Mouse (Mus musculus) limb, embryonic 14.5 days (tissue): ENCODE data around the gene Fam166a. TPM values are rescaled to one million over a fixed set of nuclear protein-coding genes. Genes with fewer than 3 reads are reported as not detected.

Source experiments
- ATAC-seq: fragments of 200-750 bp; cut with Nextera tagmentation; 2 replicates; pipeline ENCODE4 v1.8.0; 2017; ENCODE audit warnings: low read depth, moderate number of reproducible peaks, moderate TSS enrichment; ENCODE audit not compliant: low FRiP score
- DNase-seq: peaks from one replicate; pipeline ENCODE4 v3.0.0-alpha.2; 2015; ENCODE audit warnings: low spot score
- H3K27ac ChIP-seq: fragments of 300-500 bp; sonication (generic); replicated peaks from 2 replicates; pipeline ENCODE4 v1.5.1; 2014; ENCODE audit warnings: low read depth, mild to moderate bottlenecking, low read length, moderate library complexity, mixed read lengths
- H3K27me3 ChIP-seq: fragments of 300-500 bp; sonication (generic); 2 replicates; pipeline ENCODE4 v1.6.1; 2014; ENCODE audit warnings: low read length, mixed read lengths; ENCODE audit not compliant: control insufficient read depth, insufficient read depth
- H3K36me3 ChIP-seq: fragments of 300-500 bp; sonication (generic); 2 replicates; pipeline ENCODE4 v1.6.1; 2014; ENCODE audit warnings: mild to moderate bottlenecking, low read length, moderate library complexity, mixed read lengths; ENCODE audit not compliant: control insufficient read depth, insufficient read depth
- H3K4me1 ChIP-seq: fragments of 300-500 bp; sonication (generic); 2 replicates; pipeline ENCODE4 v1.6.1; 2014; ENCODE audit warnings: antibody characterized with exemption, low read length, mixed read lengths; ENCODE audit not compliant: control insufficient read depth, insufficient read depth
- H3K4me2 ChIP-seq: fragments of 300-500 bp; sonication (generic); replicated peaks from 2 replicates; pipeline ENCODE4 v1.6.1; 2014; ENCODE audit warnings: low read depth, mild to moderate bottlenecking, low read length, moderate library complexity; ENCODE audit not compliant: severe bottlenecking
- H3K4me3 ChIP-seq: fragments of 300-500 bp; sonication (generic); replicated peaks from 2 replicates; pipeline ENCODE4 v1.5.1; 2014; ENCODE audit warnings: low read length
- H3K9ac ChIP-seq: fragments of 300-500 bp; sonication (generic); 2 replicates; pipeline ENCODE4 v1.6.1; 2014; ENCODE audit warnings: mild to moderate bottlenecking, low read depth, low read length, moderate library complexity; ENCODE audit not compliant: severe bottlenecking
- H3K9me3 ChIP-seq: fragments of 300-500 bp; sonication (generic); 2 replicates; pipeline ENCODE4 v1.6.1; 2016; ENCODE audit warnings: low read length; ENCODE audit not compliant: control insufficient read depth
- POLR2A ChIP-seq: fragments of 200-500 bp; IDR thresholded peaks from 2 replicates; pipeline ENCODE4 v1.8.0; 2012; ENCODE audit warnings: inconsistent platforms, mild to moderate bottlenecking, moderate library complexity, borderline replicate concordance; ENCODE audit not compliant: insufficient read depth, insufficient read length; ENCODE audit errors: extremely low read depth
- WGBS: fragments of 180-500 bp; shearing (Covaris S2); extraction: QIAGEN DNeasy Blood & Tissue Kit; methylation state at CpG from one replicate; pipeline ENCODE4 v1.1.7; 2014; 5-methylcytosine and 5-hydroxymethylcytosine counted together
- polyA plus RNA-seq, 2 experiments: library from polyadenylated mRNA; depleted of rRNA in 1 of 2; stranded (reverse) in 1 of 2; unstranded in 1 of 2; fragments of >200 nt; fragmentation: Nextera tagmentation in 1 of 2; extraction: Ambion mirVana in 1 of 2; gene quantifications; 2 replicates each; pipeline versions ENCODE4 v1.2.1 to v1.2.3; 2012 to 2014

Gene Fam166a
- polyA plus RNA-seq, 2 experiments, result 0.17 TPM; not detected in 1

GRCm38 (mm10) chr2:25177076-25177475, 41.5 kb upstream of the Fam166a start:
- H3K4me1 ChIP-seq, result peaks cover 42% of the 10 kb centered on the region
- H3K36me3 ChIP-seq, result no peaks in the 10 kb centered on the region
- TF ChIP-seq POLR2A, result no peak
- ATAC-seq, result no peak
- 0 out of 2 replicates have a peak overlapping the region, but pooled peaks have one; percentile 8 for H3K4me2 ChIP-seq
- H3K27me3 ChIP-seq, result peaks cover 30% of the 10 kb centered on the region
- no peak for DNase-seq
- H3K9me3 ChIP-seq, result no peaks in the 10 kb centered on the region
- no peak overlapping the region for H3K27ac ChIP-seq
- no peak overlapping the region; the same call in 1 of the 2 replicates for H3K9ac ChIP-seq
- H3K4me3 ChIP-seq, result no peak overlapping the region
- WGBS, result 37% methylated on average over 4 of the region's 4 CpGs

GRCm38 (mm10) chr2:25177685-25178084, 40.9 kb upstream of the Fam166a start:
- peak; percentile 43 for DNase-seq
- peaks cover 42% of the 10 kb centered on the region for H3K4me1 ChIP-seq
- 3% methylated on average over 6 of the region's 6 CpGs for WGBS
- no peak for TF ChIP-seq POLR2A
- peak overlapping the region; percentile 17; the same call in 1 of the 2 replicates for H3K9ac ChIP-seq
- 0 out of 2 replicates have a peak overlapping the region, but pooled peaks have one; percentile 38 for H3K27ac ChIP-seq
- peak; percentile 10; the same call in 1 of the 2 replicates for ATAC-seq
- peaks cover 36% of the 10 kb centered on the region for H3K27me3 ChIP-seq
- H3K9me3 ChIP-seq, result no peaks in the 10 kb centered on the region
- no peaks in the 10 kb centered on the region for H3K36me3 ChIP-seq
- H3K4me2 ChIP-seq, result peak overlapping the region; percentile 15
- no peak overlapping the region for H3K4me3 ChIP-seq

GRCm38 (mm10) chr2:25178285-25178972, 40.1 kb upstream of the Fam166a start:
- no peaks in the 10 kb centered on the region for H3K36me3 ChIP-seq
- no peak for ATAC-seq
- H3K9ac ChIP-seq, result no peak overlapping the region
- TF ChIP-seq POLR2A, result no peak
- peak overlapping the region; percentile 15; the same call in 1 of the 2 replicates for H3K4me2 ChIP-seq
- 15% methylated on average over 10 of the region's 10 CpGs for WGBS
- peaks cover 42% of the 10 kb centered on the region for H3K27me3 ChIP-seq
- peaks cover 42% of the 10 kb centered on the region for H3K4me1 ChIP-seq
- peak overlapping the region; percentile 38; the same call in 1 of the 2 replicates for H3K27ac ChIP-seq
- DNase-seq, result no peak
- no peaks in the 10 kb centered on the region for H3K9me3 ChIP-seq
- no peak overlapping the region for H3K4me3 ChIP-seq

GRCm38 (mm10) chr2:25179566-25180217, 38.9 kb upstream of the Fam166a start:
- Histone ChIP-seq H3K4me3 (peak overlapping the region; percentile 55), H3K9ac (no peak overlapping the region), H3K9me3 (no peaks in the 10 kb centered on the region), H3K4me1 (peaks cover 42% of the 10 kb centered on the region), H3K4me2 (peak overlapping the region; percentile 88), H3K27me3 (peaks cover 51% of the 10 kb centered on the region), H3K36me3 (no peaks in the 10 kb centered on the region), H3K27ac (no peak overlapping the region)
- TF ChIP-seq POLR2A, result no peak
- ATAC-seq, result no peak
- peak; percentile 23 for DNase-seq
- WGBS, result 12% methylated on average over 15 of the region's 15 CpGs

- H3K9me3 ChIP-seq, result no peaks in the 10 kb centered on the region
- peaks cover 42% of the 10 kb centered on the region for H3K4me1 ChIP-seq
- TF ChIP-seq POLR2A, result no peak
- peak within 1 kb of the TSS; percentile 55 for H3K4me3 ChIP-seq
- DNase-seq, result peak; percentile 79
- peak within 1 kb of the TSS; percentile 43 for H3K9ac ChIP-seq
- WGBS, result under 1% methylated on average over 29 of the region's 35 CpGs
- peak within 1 kb of the TSS; percentile 88 for H3K4me2 ChIP-seq
- H3K36me3 ChIP-seq, result no peaks in the 10 kb centered on the region
- peaks cover 58% of the 10 kb centered on the region for H3K27me3 ChIP-seq
- no peak within 1 kb of the TSS; the same call in 1 of the 2 replicates for H3K27ac ChIP-seq
- ATAC-seq, result peak; percentile 86
These were observed 38.1 kb upstream of the Fam166a start, which contains the start of gene Nrarp for GRCm38 (mm10) chr2:25180478-25180903. Gene Nrarp, plus strand, starts transcription at chr2:25180758.
